Mouse (Mus musculus) cerebellum, adult 2 months (tissue): ENCODE measurements around the gene Gm266. TPM values are rescaled to one million over a fixed set of nuclear protein-coding genes. Genes with fewer than 3 reads are reported as not detected.

Experiments used
- DNase-seq, 2 experiments: peaks; one replicate each; pipeline ENCODE4 v3.0.0; 2021
- H3K27ac ChIP-seq: fragments of 200-500 bp; 2 replicates; pipeline ENCODE4 v1.5.1; 2012; ENCODE audit warnings: low read length, control low read depth, inconsistent platforms; ENCODE audit not compliant: insufficient read depth
- H3K27me3 ChIP-seq: fragments of 200-500 bp; 2 replicates; pipeline ENCODE4 v1.6.1; 2012; ENCODE audit warnings: inconsistent platforms, mild to moderate bottlenecking, low read length, moderate library complexity; ENCODE audit not compliant: control insufficient read depth, insufficient read depth
- H3K4me1 ChIP-seq: fragments of 200-500 bp; 2 replicates; pipeline ENCODE4 v1.6.1; 2011; ENCODE audit warnings: low read length; ENCODE audit not compliant: control insufficient read depth, insufficient read depth
- H3K4me3 ChIP-seq: fragments of 200-500 bp; replicated peaks from 2 replicates; pipeline ENCODE3; 2011; ENCODE audit warnings: mild to moderate bottlenecking, low read depth, low read length, control low read depth; ENCODE audit not compliant: insufficient read depth
- CTCF ChIP-seq: fragments of 200-500 bp; IDR thresholded peaks from 2 replicates; pipeline ENCODE4 v1.5.1; 2011; ENCODE audit warnings: low read depth, mild to moderate bottlenecking, control low read depth, low read length, moderate library complexity, borderline replicate concordance; ENCODE audit not compliant: insufficient read depth
- POLR2A ChIP-seq: fragments of 200-500 bp; IDR thresholded peaks from 2 replicates; pipeline ENCODE4 v1.6.1; 2011; ENCODE audit warnings: low read length, control low read depth, borderline replicate concordance; ENCODE audit not compliant: insufficient read depth
- WGBS: fragments of 180-500 bp; shearing (Covaris S2); methylation state at CpG from one replicate; pipeline ENCODE4 v1.1.7; 2018; 5-methylcytosine and 5-hydroxymethylcytosine counted together
- polyA plus RNA-seq: library from polyadenylated mRNA; depleted of rRNA; stranded (reverse); fragments of >200 nt; gene quantifications from 2 replicates; pipeline ENCODE4 v1.2.3, GENCODE M21; 2012

Gm266 gene
- polyA plus RNA-seq, 1 experiment: 11.2 TPM

DNA sequence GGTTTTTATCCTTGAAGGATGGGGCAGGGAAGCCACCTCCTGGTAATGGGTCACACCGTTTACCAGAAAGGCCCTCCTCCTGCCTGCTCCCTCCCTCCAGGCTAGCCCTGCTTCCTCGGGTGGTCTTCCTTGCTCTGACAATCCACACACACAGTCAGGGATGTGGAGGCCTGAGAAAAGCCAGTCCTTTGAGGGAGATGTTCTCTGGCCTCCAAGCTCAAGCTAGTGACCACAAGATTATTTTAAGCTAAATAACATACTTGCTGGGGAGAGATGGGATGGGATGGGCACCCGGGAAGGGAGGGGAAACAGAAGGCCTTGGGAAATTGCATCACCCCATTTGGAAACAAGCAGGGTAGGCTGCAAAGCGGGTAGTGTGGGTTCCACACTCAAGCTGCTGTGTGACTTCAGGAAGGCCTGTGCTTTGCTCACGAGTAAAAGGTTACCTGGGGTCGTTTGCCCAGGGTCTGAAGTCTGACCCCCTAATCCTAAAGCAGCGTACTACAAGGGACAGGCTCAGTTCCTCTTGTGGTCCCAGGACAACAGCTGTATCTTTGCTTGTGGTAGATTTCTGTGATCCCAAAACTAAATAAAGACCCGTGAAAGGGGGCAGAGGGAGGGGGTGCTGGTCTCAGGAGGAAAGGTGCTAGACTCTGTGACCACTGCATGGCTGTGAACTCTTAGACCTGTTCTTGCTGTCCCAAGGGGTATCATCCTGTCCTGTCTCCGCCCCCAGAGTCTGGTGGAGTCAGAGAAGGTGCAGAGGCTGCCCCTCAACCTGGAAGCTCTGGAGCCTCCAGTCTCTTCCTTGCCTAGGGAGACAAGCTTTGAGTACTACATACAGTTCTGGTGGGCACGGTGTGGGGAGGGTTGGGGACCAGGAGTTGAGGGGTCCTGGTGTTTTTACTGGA is 41.4 kb downstream of the Gm266 start:
- Histone ChIP-seq H3K27ac (no peak overlapping the region), H3K4me1 (0 out of 2 replicates have a peak, but pooled peaks cover 5% of the 10 kb centered on the region), H3K4me3 (no peak overlapping the region), H3K27me3 (peaks cover 2% of the 10 kb centered on the region; the same call in 1 of the 2 replicates)
- no peak for TF ChIP-seq CTCF
- no peak for TF ChIP-seq POLR2A
- no peak for DNase-seq
- 59% methylated on average over 10 of the region's 10 CpGs for WGBS

DNA sequence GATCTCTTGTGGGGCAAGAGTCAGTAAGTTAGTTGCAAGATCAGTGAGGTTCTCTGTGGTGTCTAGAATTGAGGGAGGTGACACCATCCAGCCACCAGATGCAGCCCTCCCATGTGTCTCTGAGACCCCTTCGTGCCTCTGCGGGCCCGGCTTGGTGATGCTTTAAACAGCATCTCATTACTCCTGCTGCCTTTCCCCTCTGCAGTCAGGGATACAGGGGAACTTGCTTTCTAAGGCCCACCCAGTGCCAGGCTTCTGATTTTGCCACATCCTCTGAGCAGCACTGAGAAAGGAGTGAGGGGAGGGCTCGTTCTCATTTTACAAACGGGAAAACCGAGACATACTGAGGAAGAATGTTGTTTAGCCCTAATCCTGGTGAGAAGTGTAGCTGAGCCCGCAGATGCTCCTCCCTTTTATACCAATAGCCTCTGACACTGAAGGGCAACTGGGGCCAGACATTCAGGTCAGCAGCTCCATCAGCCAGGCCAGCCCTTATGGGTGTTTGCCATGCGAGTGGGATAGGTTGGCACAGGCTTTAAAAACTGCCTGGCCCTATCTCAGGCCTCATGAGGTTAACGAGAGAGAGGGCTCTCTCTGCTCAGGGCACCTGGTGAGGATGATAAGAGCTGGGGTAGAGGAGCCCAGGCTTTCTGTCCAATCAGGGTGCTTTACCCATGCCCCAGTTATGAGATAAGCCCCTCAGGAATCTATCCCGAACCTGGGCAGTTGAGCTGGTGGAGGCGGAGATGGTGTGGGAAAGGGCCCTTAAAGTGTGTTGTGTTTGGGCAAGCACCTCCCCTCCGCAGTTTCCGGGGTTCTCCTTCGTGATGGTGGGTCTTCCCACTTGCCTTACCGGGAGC is 42.4 kb downstream of the Gm266 start:
- H3K27ac ChIP-seq: no peak overlapping the region
- WGBS: 41% methylated on average over 15 of the region's 15 CpGs
- H3K27me3 ChIP-seq: peaks cover 2% of the 10 kb centered on the region; the same call in 1 of the 2 replicates
- 0 out of 2 replicates have a peak, but pooled peaks cover 2% of the 10 kb centered on the region for H3K4me1 ChIP-seq
- no peak overlapping the region for H3K4me3 ChIP-seq
- TF ChIP-seq CTCF: no peak
- TF ChIP-seq POLR2A: no peak
- DNase-seq: no peak

DNA sequence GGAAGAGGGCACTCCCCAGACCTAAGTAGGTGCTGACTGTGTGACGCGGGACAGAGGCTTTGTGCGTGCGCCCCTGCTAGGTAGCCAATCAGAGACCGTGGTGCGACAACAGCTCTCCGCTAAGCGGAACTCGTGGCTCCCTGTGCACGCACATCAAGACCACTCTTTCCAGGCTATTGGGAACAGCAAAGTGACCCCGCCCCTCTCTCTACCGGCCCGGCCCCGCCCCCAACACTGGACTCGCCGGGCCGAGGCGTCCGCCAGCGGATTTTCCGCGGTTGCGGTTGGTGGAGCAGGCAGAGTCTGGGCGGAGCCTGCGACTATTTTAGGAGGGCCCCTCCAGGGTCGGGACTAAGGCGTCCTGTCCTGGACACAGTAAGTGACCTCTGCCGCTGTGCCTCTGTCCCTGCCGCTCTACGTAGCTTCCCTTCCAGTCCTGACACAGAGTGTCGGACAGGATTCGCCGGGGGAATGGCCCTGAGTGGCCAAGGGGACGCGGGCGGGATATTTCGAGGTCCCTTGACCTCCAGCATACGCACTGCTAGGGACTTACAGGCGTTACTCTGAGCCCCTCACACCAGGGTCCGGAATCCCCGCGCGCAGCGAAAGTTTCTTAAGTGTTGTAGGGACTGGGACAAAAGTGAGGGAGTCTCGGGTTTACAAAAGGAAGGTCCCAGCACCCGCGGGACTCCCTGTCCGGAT is 43.2 kb downstream of the Gm266 start, which contains the start of gene Tnfaip2:
TSS of gene Tnfaip2 (plus strand) at position 161 of the 702 bp plus-strand sequence.
- Histone ChIP-seq H3K4me3 (no peak within 1 kb of the TSS), H3K4me1 (no peaks in the 10 kb centered on the region), H3K27ac (no peak within 1 kb of the TSS), H3K27me3 (peaks cover 2% of the 10 kb centered on the region; the same call in 1 of the 2 replicates)
- TF ChIP-seq POLR2A (no peak), CTCF (no peak)
- DNase-seq: no peak
- WGBS: 2% methylated on average over 48 of the region's 48 CpGs

DNA sequence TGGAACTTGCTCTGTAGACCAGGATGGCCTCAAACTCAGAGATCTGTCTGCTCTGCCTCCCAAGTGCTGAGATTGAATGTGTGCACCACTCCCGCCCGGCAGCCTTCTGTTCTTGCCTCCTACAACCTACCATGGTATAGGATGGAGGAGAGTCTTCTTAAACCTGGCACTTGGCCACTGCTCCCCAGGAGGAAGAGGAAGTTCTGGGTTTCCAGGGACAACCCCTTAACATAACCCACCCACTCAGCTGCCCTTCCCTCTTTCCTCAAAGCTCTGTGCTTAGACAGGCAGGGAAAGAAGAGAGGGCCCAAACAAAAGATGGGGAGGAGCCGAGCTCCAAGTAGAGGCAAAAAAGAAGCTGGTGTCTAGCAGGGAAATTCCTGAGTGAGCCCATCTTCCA is 44.1 kb downstream of the Gm266 start:
- no peaks in the 10 kb centered on the region for H3K4me1 ChIP-seq
- no peak for TF ChIP-seq POLR2A
- no peak for TF ChIP-seq CTCF
- 61% methylated on average over 3 of the region's 3 CpGs for WGBS

DNA sequence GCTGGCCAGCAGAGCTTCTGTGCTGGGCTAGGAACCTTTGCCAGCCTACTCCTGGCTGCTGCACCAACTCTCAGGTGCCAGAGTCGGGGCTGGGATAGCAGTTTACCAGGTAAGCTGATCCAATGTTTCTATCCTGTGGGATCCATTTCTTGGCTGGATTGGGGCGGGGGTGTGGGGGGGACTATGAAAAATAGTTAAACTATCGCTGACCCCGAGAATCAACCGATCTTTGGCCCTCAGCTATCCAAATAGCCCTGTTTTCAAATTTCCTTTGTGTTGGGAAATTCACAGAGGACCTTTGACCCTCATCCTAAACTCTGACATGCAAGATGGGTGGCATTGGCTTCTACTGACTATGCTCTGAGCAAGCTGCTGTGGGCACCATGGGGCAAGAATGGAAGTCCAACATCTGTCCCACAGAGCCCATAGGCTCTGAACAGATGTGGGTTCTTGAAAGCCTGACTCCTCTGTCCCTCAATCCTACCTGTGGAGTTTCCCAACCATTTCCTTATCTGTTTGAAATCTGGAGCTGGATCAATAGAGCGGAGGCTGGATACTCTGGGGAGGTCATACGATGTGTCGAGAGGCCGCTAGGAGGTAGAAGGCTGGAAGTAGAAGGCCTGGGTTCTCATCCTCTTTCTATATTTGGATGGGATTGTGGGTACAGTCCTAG is 44.8 kb downstream of the Gm266 start:
- H3K27me3 ChIP-seq: peaks cover 2% of the 10 kb centered on the region; the same call in 1 of the 2 replicates
- H3K4me3 ChIP-seq: no peak overlapping the region
- no peak for TF ChIP-seq POLR2A
- TF ChIP-seq CTCF: no peak
- no peaks in the 10 kb centered on the region for H3K4me1 ChIP-seq
- 91% methylated on average over 9 of the region's 9 CpGs for WGBS
- DNase-seq: no peak
- no peak overlapping the region for H3K27ac ChIP-seq

More for the DNA sequence above, 44.1 kb downstream of the Gm266 start:
- no peak for DNase-seq
- Histone ChIP-seq H3K27ac (no peak overlapping the region), H3K27me3 (peaks cover 2% of the 10 kb centered on the region; the same call in 1 of the 2 replicates), H3K4me3 (no peak overlapping the region)

DNA sequence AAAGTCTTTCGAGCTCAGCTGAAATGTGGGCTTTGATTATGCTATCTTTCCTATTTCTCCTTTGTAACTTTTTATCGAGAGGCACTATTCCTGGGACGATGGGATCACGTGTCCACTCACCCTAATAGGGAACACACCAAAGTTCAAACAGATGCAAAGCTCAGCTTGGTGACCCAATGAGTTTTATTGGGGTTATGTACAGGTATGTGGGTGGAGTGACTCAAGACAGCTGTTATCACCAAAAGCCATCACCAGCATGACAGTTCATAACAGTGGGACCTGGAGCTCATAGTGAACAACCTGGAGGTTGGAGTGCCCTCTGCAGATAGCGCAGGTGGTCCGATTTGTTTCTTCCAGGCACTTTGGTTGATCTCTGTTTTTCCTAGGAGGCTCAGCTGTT is 46.8 kb downstream of the Gm266 start:
- Histone ChIP-seq H3K4me1 (no peaks in the 10 kb centered on the region), H3K27ac (no peak overlapping the region), H3K27me3 (no peaks in the 10 kb centered on the region), H3K4me3 (no peak overlapping the region)
- no peak for DNase-seq
- WGBS: 86% methylated on average over 6 of the region's 6 CpGs
- TF ChIP-seq POLR2A: no peak
- no peak for TF ChIP-seq CTCF
